Mouse (Mus musculus) urinary bladder, postnatal 14 days (tissue): Measurements from ENCODE around the gene Tmem119.
A peak's percentile ranks its signal among the peaks of the same experiment; 100 is the strongest.

ENCODE experiments used
- DNase-seq: peaks from one replicate; pipeline ENCODE4 v3.0.0; 2021; ENCODE audit warnings: low spot score

The Tmem119 gene

GRCm38 (mm10) chr5:113800280-113800679, at the start of gene Tmem119:
Gene Tmem119, minus strand, starts transcription at chr5:113800516.
- DNase-seq: peak; percentile 68

GRCm38 (mm10) chr5:113847636-113848035, 47.3 kb upstream of the Tmem119 start:
- no peak for DNase-seq

- no peak for DNase-seq
These were observed 46.3 kb upstream of the Tmem119 start for GRCm38 (mm10) chr5:113846656-113847055.

GRCm38 (mm10) chr5:113845627-113846026, 45.3 kb upstream of the Tmem119 start:
- no peak for DNase-seq

- DNase-seq: peak; percentile 75
These were observed 44.4 kb upstream of the Tmem119 start for GRCm38 (mm10) chr5:113844721-113845120.

- peak; percentile 34 for DNase-seq
These were observed 43.8 kb upstream of the Tmem119 start for GRCm38 (mm10) chr5:113844106-113844505.

- no peak for DNase-seq
These were observed 42.6 kb upstream of the Tmem119 start for GRCm38 (mm10) chr5:113842906-113843305.

- no peak for DNase-seq
These were observed 41.9 kb upstream of the Tmem119 start for GRCm38 (mm10) chr5:113842244-113842643.

- no peak for DNase-seq
These were observed 41.2 kb upstream of the Tmem119 start for GRCm38 (mm10) chr5:113841243-113842225.

GRCm38 (mm10) chr5:113840443-113840842, 40.1 kb upstream of the Tmem119 start:
- DNase-seq: no peak

GRCm38 (mm10) chr5:113836961-113837360, 36.6 kb upstream of the Tmem119 start:
- DNase-seq: no peak

GRCm38 (mm10) chr5:113833316-113833947, 33.1 kb upstream of the Tmem119 start:
- no peak for DNase-seq

- no peak for DNase-seq
These were observed 32.2 kb upstream of the Tmem119 start, which contains the start of gene Selplg for GRCm38 (mm10) chr5:113832490-113832901. Gene Selplg, minus strand, starts transcription at chr5:113832644.

GRCm38 (mm10) chr5:113831741-113832140, 31.4 kb upstream of the Tmem119 start:
- no peak for DNase-seq

- DNase-seq: no peak
These were observed 30.5 kb upstream of the Tmem119 start for GRCm38 (mm10) chr5:113830796-113831195.

- DNase-seq: no peak
These were observed 30.0 kb upstream of the Tmem119 start for GRCm38 (mm10) chr5:113830292-113830643.

GRCm38 (mm10) chr5:113829566-113830291, 29.4 kb upstream of the Tmem119 start:
- DNase-seq: no peak

GRCm38 (mm10) chr5:113828481-113828880, 28.2 kb upstream of the Tmem119 start:
- DNase-seq: no peak

- DNase-seq: no peak
These were observed 27.7 kb upstream of the Tmem119 start for GRCm38 (mm10) chr5:113827991-113828411.

GRCm38 (mm10) chr5:113826619-113827018, 26.3 kb upstream of the Tmem119 start:
- DNase-seq: no peak

GRCm38 (mm10) chr5:113825558-113825957, 25.2 kb upstream of the Tmem119 start:
- DNase-seq: no peak

- DNase-seq: no peak
These were observed 23.9 kb upstream of the Tmem119 start for GRCm38 (mm10) chr5:113824228-113824627.
